Mouse (Mus musculus): ENCODE data around the gene Optn. TPM values are rescaled to one million over a fixed set of nuclear protein-coding genes. Genes with fewer than 3 reads are reported as not detected.

Gene Optn
- polyA plus RNA-seq, 1 experiment from 2014 or later, result 15.7 TPM

DNA sequence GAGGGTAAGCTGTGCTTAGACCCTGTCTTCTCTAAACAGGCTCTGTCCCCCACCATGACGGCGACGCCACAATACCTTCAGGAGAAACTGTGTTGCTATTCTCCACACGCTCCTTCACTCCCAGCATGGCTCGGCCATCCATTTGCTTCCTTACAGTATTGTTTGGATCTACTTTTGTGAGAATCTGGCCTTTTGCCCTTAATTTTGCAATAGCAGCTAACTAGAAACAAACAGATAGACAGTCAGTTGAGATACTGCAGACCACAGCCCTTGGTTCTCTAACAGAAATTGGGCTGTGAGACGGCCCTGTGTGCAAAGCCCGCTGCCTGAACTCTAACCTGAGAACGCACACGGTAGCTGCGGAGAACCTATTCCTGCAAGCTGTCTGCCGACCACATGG, 68.2 kb downstream of the Optn start:
- H3K9ac ChIP-seq (replicated peaks; ENCODE audit: low read length), result no peak overlapping the region

DNA sequence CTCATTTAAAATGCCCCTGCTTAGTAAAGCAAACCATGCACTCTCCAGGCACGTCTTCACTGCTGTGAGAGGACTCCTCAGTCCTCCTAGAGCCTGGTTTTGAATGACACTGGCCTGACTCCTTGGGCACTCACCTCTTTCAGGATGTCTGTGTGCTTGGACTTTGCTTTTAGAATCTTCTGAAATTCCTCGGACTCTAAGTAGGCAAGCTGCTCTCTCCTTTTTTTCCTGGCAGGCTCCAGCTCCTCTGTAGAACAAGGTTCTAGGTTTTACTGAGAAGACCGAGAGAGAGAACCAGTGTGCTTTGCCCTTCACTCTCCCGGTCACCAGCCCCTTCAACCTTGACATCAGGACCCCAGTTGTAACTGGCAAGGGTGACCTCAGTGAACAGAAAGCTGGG, 69.4 kb downstream of the Optn start:
- WGBS, result 92% methylated on average over 4 of the region's 4 CpGs
- H3K36me3 ChIP-seq (ENCODE audit: insufficient read depth, low read length), result peaks cover 63% of the 10 kb centered on the region
- no peak for ATAC-seq (ENCODE audit: low FRiP score, low TSS enrichment)

More for the DNA sequence above, 68.2 kb downstream of the Optn start:
- ATAC-seq (ENCODE audit: low FRiP score, low TSS enrichment), result no peak
- H3K4me1 ChIP-seq (ENCODE audit: insufficient read depth, low read length), result no peaks in the 10 kb centered on the region
- WGBS, result 93% methylated on average over 11 of the region's 11 CpGs
- H3K4me3 ChIP-seq (ENCODE audit: low read length), result no peak overlapping the region
- H3K4me2 ChIP-seq (replicated peaks; ENCODE audit: low read depth, low read length), result no peak overlapping the region
- peaks cover 70% of the 10 kb centered on the region for H3K36me3 ChIP-seq (ENCODE audit: insufficient read depth, low read length)
- no peaks in the 10 kb centered on the region for H3K27me3 ChIP-seq (ENCODE audit: insufficient read depth, low read length)
- no peaks in the 10 kb centered on the region for H3K9me3 ChIP-seq (ENCODE audit: low read length)
- no peak overlapping the region for H3K27ac ChIP-seq (ENCODE audit: low read length)

DNA sequence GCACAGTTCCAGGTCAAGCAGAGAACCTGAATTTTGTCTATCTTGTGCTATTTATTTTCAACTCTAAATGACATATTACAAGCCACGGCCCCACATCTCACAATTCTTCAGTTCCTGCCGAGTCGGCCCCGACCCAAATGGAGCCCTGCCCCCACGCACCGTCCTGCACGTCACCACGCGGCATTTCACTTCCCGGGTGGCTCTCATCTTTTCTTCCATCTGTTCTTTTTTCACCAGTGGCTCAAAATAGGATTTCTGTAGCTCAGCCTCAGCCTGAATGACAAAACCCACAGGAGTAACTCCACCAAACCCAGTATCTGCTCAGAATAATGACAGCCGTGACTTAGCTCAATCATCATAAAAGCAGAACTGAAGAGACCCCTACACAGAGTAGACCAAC, 70.3 kb downstream of the Optn start:
- no peaks in the 10 kb centered on the region for H3K4me1 ChIP-seq (ENCODE audit: insufficient read depth, low read length)
- H3K9me3 ChIP-seq (ENCODE audit: low read length), result no peaks in the 10 kb centered on the region
- peaks cover 57% of the 10 kb centered on the region for H3K36me3 ChIP-seq (ENCODE audit: insufficient read depth, low read length)
- H3K4me3 ChIP-seq (ENCODE audit: low read length), result no peak overlapping the region
- H3K9ac ChIP-seq (replicated peaks; ENCODE audit: low read length), result no peak overlapping the region
- no peak for ATAC-seq (ENCODE audit: low FRiP score, low TSS enrichment)
- no peaks in the 10 kb centered on the region for H3K27me3 ChIP-seq (ENCODE audit: insufficient read depth, low read length)
- 85% methylated on average over 11 of the region's 11 CpGs for WGBS
- no peak overlapping the region for H3K27ac ChIP-seq (ENCODE audit: low read length)
- no peak overlapping the region for H3K4me2 ChIP-seq (replicated peaks; ENCODE audit: low read depth, low read length)

More for the DNA sequence above, 69.4 kb downstream of the Optn start:
- no peak overlapping the region for H3K4me3 ChIP-seq (ENCODE audit: low read length)
- H3K9me3 ChIP-seq (ENCODE audit: low read length), result no peaks in the 10 kb centered on the region
- H3K27ac ChIP-seq (ENCODE audit: low read length), result no peak overlapping the region
- no peaks in the 10 kb centered on the region for H3K4me1 ChIP-seq (ENCODE audit: insufficient read depth, low read length)
- H3K27me3 ChIP-seq (ENCODE audit: insufficient read depth, low read length), result no peaks in the 10 kb centered on the region
- no peak overlapping the region for H3K9ac ChIP-seq (replicated peaks; ENCODE audit: low read length)
- H3K4me2 ChIP-seq (replicated peaks; ENCODE audit: low read depth, low read length), result no peak overlapping the region

GRCm38 (mm10) chr2:4988826-4989424, 74.9 kb downstream of the Optn start:
- Histone ChIP-seq H3K36me3 (ENCODE audit: insufficient read depth, low read length) (peaks cover 24% of the 10 kb centered on the region), H3K9me3 (ENCODE audit: low read length) (no peaks in the 10 kb centered on the region)
- WGBS, result 80% methylated on average over 11 of the region's 11 CpGs

DNA sequence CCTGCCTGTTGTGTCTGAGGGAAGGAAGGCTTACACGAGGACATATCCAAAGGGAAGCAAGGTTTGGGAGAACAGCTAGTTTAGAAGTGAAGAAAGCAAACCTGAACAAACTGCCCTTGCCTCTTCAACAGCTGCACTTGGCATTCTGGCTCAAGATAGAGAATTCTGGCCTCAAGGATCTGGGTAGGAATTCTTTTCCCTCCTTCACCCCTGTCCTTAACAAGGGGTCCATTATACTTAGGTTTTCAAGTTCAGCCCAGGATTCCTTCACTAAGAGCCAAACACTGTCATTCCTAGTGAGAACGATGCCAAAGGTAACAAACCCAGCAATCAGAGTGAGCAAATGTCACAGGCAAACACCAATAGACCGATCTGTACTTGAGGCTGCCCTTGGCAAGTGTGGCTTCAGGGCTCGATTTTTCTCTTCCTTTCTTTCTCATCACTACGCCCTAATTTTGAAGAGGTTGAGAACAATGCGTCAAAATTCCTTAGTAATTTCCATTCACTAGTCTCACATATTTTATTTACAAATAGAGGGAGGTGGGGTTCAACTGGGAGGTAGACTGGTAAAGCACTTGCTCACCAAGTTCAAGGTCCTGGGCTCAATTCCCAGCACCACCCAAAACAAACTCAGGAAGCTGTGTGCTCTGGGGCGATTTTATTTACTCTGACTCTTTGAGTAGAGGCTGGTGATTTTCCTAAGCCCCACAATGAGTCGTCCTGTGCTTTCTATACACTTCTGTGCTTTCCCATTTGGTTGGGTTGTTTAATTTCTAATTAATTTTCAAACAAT, 76.3 kb downstream of the Optn start:
- H3K4me1 ChIP-seq (ENCODE audit: insufficient read depth, low read length), result no peaks in the 10 kb centered on the region
- H3K4me2 ChIP-seq (replicated peaks; ENCODE audit: low read depth, low read length), result no peak overlapping the region
- no peak overlapping the region for H3K4me3 ChIP-seq (ENCODE audit: low read length)
- H3K27me3 ChIP-seq (ENCODE audit: insufficient read depth, low read length), result no peaks in the 10 kb centered on the region
- H3K27ac ChIP-seq (ENCODE audit: low read length), result no peak overlapping the region
- no peak for ATAC-seq (ENCODE audit: low FRiP score, low TSS enrichment)
- WGBS, result 75% methylated on average over 8 of the region's 8 CpGs
- H3K36me3 ChIP-seq (ENCODE audit: insufficient read depth, low read length), result peaks cover 18% of the 10 kb centered on the region
- H3K9ac ChIP-seq (replicated peaks; ENCODE audit: low read length), result no peak overlapping the region
- H3K9me3 ChIP-seq (ENCODE audit: low read length), result no peaks in the 10 kb centered on the region

More at GRCm38 (mm10) chr2:4988826-4989424, 74.9 kb downstream of the Optn start:
- no peak overlapping the region for H3K27ac ChIP-seq (ENCODE audit: low read length)
- no peak overlapping the region for H3K4me2 ChIP-seq (replicated peaks; ENCODE audit: low read depth, low read length)
- no peaks in the 10 kb centered on the region for H3K27me3 ChIP-seq (ENCODE audit: insufficient read depth, low read length)
- no peak overlapping the region for H3K4me3 ChIP-seq (ENCODE audit: low read length)
- ATAC-seq (ENCODE audit: low FRiP score, low TSS enrichment), result no peak
- no peaks in the 10 kb centered on the region for H3K4me1 ChIP-seq (ENCODE audit: insufficient read depth, low read length)
- H3K9ac ChIP-seq (replicated peaks; ENCODE audit: low read length), result no peak overlapping the region

GRCm38 (mm10) chr2:4986798-4987197, 77.1 kb downstream of the Optn start:
- H3K4me1 ChIP-seq (ENCODE audit: insufficient read depth, low read length), result no peaks in the 10 kb centered on the region
- H3K4me2 ChIP-seq (replicated peaks; ENCODE audit: low read depth, low read length), result no peak overlapping the region
- peaks cover 14% of the 10 kb centered on the region; the same call in 1 of the 2 replicates for H3K36me3 ChIP-seq (ENCODE audit: insufficient read depth, low read length)
- no peak overlapping the region for H3K4me3 ChIP-seq (ENCODE audit: low read length)
- H3K27ac ChIP-seq (ENCODE audit: low read length), result no peak overlapping the region
- no peaks in the 10 kb centered on the region for H3K9me3 ChIP-seq (ENCODE audit: low read length)
- ATAC-seq (ENCODE audit: low FRiP score, low TSS enrichment), result no peak
- H3K27me3 ChIP-seq (ENCODE audit: insufficient read depth, low read length), result no peaks in the 10 kb centered on the region
- 58% methylated on average over 4 of the region's 4 CpGs for WGBS
- H3K9ac ChIP-seq (replicated peaks; ENCODE audit: low read length), result no peak overlapping the region

DNA sequence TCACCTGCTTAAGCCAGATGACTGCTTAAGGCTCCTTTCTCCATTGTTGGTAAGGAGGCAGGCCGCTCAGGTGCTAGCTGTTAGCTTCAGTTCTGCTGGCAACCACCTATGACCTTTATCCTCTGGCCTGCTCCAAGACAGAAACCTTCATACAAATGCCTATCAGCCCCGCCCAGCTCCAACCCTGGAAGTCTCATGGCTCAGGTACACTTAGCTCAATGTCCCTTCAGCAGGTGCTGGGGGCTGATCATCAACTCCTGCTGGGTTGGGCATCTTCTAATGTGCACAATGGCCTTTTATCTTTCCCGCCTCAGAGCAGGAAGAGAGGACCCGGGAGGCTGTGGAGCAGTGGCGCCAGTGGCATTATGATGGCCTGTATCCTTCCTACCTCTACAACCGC, 78.9 kb downstream of the Optn start:
- H3K27ac ChIP-seq (ENCODE audit: low read length), result no peak overlapping the region
- no peak for ATAC-seq (ENCODE audit: low FRiP score, low TSS enrichment)
- no peaks in the 10 kb centered on the region for H3K36me3 ChIP-seq (ENCODE audit: insufficient read depth, low read length)
- WGBS, result 74% methylated on average over 6 of the region's 6 CpGs
- H3K4me1 ChIP-seq (ENCODE audit: insufficient read depth, low read length), result no peaks in the 10 kb centered on the region
- no peaks in the 10 kb centered on the region for H3K9me3 ChIP-seq (ENCODE audit: low read length)
- no peak overlapping the region for H3K4me2 ChIP-seq (replicated peaks; ENCODE audit: low read depth, low read length)
- H3K9ac ChIP-seq (replicated peaks; ENCODE audit: low read length), result no peak overlapping the region
- no peaks in the 10 kb centered on the region for H3K27me3 ChIP-seq (ENCODE audit: insufficient read depth, low read length)
- no peak overlapping the region for H3K4me3 ChIP-seq (ENCODE audit: low read length)

DNA sequence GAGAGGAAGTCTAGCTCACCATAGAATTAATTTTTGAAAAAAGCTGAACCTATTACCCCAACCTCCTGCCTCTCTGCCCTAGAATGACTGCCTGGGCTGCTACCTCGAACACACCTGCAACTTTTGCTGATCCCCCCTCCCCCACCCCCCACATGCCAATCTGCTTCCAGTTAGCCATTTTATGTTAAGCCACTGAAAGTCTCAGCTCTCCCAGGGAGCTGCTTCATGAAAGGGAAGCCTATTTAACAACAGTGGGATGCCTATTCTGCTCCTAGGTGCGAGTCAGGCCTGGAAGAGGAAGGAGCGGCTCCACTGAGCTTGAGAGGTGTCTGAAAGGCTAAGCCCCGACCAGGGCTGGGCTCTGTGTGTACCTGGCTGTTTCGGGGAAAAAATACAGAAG, 79.9 kb downstream of the Optn start:
- H3K27ac ChIP-seq (ENCODE audit: low read length), result no peak overlapping the region
- ATAC-seq (ENCODE audit: low FRiP score, low TSS enrichment), result no peak
- H3K36me3 ChIP-seq (ENCODE audit: insufficient read depth, low read length), result no peaks in the 10 kb centered on the region
- no peaks in the 10 kb centered on the region for H3K4me1 ChIP-seq (ENCODE audit: insufficient read depth, low read length)
- H3K4me2 ChIP-seq (replicated peaks; ENCODE audit: low read depth, low read length), result no peak overlapping the region
- H3K27me3 ChIP-seq (ENCODE audit: insufficient read depth, low read length), result no peaks in the 10 kb centered on the region
- WGBS, result 41% methylated on average over 5 of the region's 5 CpGs
- no peaks in the 10 kb centered on the region for H3K9me3 ChIP-seq (ENCODE audit: low read length)
- H3K4me3 ChIP-seq (ENCODE audit: low read length), result no peak overlapping the region
- H3K9ac ChIP-seq (replicated peaks; ENCODE audit: low read length), result no peak overlapping the region

DNA sequence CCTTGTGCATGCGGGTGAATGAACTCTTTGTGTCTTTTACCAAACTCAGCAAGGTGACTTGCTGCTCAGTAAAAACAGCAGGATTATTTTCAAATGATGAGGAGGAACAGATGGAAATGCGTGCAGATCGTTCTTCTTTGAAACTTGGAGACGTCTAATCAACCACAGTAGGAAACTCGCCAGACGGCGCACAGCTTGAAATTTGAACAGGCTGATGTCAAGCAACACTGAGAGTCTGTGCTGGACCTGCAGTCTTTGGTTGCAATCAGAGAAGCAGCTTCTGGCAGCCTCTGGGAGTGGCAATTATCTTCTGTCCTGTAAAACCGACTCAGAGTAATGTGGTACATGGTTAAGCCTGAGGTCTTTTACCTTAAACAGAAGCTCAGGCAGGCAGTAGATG, 85.8 kb downstream of the Optn start:
- H3K27ac ChIP-seq (ENCODE audit: low read length), result no peak overlapping the region
- no peak overlapping the region for H3K4me2 ChIP-seq (replicated peaks; ENCODE audit: low read depth, low read length)
- no peak for ATAC-seq (ENCODE audit: low FRiP score, low TSS enrichment)
- H3K4me3 ChIP-seq (ENCODE audit: low read length), result no peak overlapping the region
- no peaks in the 10 kb centered on the region for H3K9me3 ChIP-seq (ENCODE audit: low read length)
- no peak overlapping the region for H3K9ac ChIP-seq (replicated peaks; ENCODE audit: low read length)
- H3K4me1 ChIP-seq (ENCODE audit: insufficient read depth, low read length), result no peaks in the 10 kb centered on the region
- no peaks in the 10 kb centered on the region for H3K27me3 ChIP-seq (ENCODE audit: insufficient read depth, low read length)
- H3K36me3 ChIP-seq (ENCODE audit: insufficient read depth, low read length), result no peaks in the 10 kb centered on the region
- 32% methylated on average over 8 of the region's 8 CpGs for WGBS

GRCm38 (mm10) chr2:4975807-4976206, 88.0 kb downstream of the Optn start, which contains the start of gene Ucma:
Gene Ucma, plus strand, starts transcription at chr2:4976122.
- no peak for ATAC-seq (ENCODE audit: low FRiP score, low TSS enrichment)
- Histone ChIP-seq H3K9me3 (ENCODE audit: low read length) (no peaks in the 10 kb centered on the region), H3K4me3 (ENCODE audit: low read length) (no peak within 1 kb of the TSS), H3K27ac (ENCODE audit: low read length) (no peak within 1 kb of the TSS), H3K9ac (replicated peaks; ENCODE audit: low read length) (no peak within 1 kb of the TSS), H3K27me3 (ENCODE audit: insufficient read depth, low read length) (no peaks in the 10 kb centered on the region), H3K4me2 (replicated peaks; ENCODE audit: low read depth, low read length) (no peak within 1 kb of the TSS), H3K36me3 (ENCODE audit: insufficient read depth, low read length) (no peaks in the 10 kb centered on the region), H3K4me1 (ENCODE audit: insufficient read depth, low read length) (no peaks in the 10 kb centered on the region)
- WGBS, result 69% methylated on average over 5 of the region's 5 CpGs

Data from kidney, embryonic 16.5 days (tissue).